Mouse (Mus musculus) heart, adult 2 months (tissue): ENCODE measurements around the gene Fhdc1.

Experiments used
- CTCF ChIP-seq: fragments of 200-600 bp; IDR thresholded peaks from 2 replicates; pipeline ENCODE4 v1.8.1; 2022; ENCODE audit warnings: antibody characterized with exemption, mild to moderate bottlenecking, moderate library complexity
- EP300 ChIP-seq: fragments of 200-500 bp; IDR thresholded peaks from 2 replicates; pipeline ENCODE4 v1.6.1; 2011; ENCODE audit warnings: low read depth, low read length, control low read depth; ENCODE audit not compliant: insufficient read depth
- POLR2A ChIP-seq: fragments of 200-500 bp; IDR thresholded peaks from 2 replicates; pipeline ENCODE4 v1.6.1; 2011; ENCODE audit warnings: mild to moderate bottlenecking, low read depth, low read length, control low read depth; ENCODE audit not compliant: insufficient read depth

- peak; percentile 68 for TF ChIP-seq CTCF
- TF ChIP-seq EP300 = no peak
- no peak for TF ChIP-seq POLR2A
Observed at GRCm38 (mm10) chr3:84481104-84481503, 875 bp upstream of the Fhdc1 start.
